Mouse (Mus musculus) retina, embryonic 14.5 days (tissue): ENCODE results near the gene Igf2bp2.

Experiments used
- DNase-seq: peaks from one replicate; pipeline ENCODE4 v3.0.0-alpha.2; 2015; ENCODE audit warnings: low spot score

The Igf2bp2 gene

DNA sequence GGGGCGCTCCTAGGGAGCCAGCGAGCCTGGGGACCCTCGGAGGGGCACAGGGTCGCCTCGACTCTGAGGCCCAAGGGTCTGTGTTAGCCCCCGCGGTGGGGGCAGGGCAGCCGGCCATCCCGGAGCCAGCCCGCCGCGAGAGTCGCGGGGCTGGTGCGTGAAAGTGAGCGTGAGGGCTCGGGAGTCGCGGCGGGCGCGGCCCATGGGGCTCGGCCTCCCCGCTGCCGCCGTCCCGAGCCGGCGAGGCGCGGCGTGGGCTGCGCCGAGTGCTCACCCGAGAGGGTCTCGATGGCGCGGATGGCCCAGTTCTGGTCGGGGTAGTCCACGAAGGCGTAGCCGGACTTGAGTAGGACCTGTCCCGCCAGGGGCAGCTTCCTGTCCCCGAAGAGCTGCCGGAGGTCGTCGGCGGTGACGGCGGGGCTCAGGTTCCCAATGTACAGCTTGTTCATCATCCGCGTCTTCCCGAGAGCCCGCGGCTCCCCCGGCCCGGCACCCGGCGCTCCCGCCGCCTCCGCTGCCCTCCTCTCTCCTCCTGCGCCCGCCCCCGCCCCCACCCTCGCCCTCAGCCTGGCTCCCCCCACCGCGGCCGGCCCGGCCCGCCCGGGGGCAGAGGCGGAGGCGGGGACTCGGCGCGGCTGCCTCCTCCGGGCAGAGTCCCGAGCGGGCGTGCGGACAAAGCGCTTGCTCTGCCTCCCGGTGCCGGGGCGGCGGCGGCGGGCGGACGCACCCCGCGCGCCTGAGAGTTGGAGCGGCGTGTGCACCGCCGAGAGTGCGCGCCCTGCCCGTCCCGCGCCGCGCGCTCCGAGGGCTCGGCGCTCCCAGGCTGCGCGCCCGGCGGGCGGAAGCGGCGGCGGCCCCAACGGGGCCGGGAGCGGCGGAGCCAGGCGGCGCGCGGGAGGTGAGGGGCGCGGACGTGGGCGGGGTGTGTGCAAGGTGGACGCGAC is at the start of gene Igf2bp2:
TSS of gene Igf2bp2 (minus strand) at position 788 of the 944 bp plus-strand sequence.
- DNase-seq, result peak; percentile 72

DNA sequence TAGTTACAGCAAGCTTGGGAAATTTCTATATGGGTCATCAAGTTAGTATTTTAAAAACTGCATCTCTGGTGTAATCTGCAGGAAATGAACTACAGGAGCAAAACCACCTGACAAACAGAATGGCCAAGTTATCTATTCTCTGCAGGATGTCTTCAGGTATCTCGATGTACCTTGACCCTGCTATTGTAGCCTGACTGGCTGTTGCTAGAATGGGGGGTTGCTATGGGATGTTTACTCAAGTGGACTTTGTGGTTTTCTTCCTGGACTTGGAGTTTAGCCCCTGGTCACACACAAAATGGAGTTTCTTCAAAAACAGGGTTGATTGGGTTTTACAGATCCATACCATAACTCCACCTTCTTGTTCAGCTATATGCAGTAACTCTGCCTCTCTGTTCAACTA is 40.4 kb upstream of the Igf2bp2 start:
- DNase-seq, result no peak

GRCm38 (mm10) chr16:22201858-22202257 is 38.8 kb upstream of the Igf2bp2 start:
- no peak for DNase-seq

DNA sequence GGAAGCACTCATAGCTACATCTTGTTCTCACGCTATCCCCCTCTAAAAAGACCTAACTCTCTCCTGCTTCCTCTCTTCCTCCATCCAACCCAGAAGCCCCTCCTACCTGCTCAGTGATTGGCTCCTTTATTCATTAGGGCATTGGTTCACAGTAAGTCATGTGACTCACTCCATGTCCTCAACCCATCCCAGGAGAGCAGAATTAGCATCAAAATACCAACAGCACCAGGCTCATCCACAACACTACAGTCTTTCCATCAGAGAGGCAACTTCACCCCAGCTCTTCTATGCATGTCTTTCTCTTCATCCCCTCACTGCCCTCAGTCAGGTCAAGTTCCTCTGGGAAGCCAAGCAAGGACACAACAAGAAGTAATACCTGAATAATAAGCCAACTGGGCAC is 37.4 kb upstream of the Igf2bp2 start:
- DNase-seq, result no peak

DNA sequence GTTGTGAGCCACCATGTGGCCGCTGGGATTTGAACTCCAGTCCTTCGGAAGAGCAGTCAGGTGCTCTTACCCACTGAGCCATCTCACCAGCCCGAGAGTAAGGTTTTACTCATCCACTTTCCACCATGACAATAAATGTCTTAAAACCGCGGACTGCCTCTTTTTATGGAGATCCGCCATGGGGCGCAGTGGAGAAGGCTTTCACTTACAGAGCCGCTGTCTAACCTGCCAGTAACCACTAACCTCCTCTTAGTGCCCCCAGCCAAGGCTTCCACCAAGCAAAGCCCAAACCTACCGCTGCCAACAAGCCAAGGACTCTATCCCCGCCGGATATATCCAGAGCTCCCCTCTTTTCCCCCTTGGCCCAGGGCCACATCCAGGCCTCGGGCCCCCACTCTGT is 24.3 kb upstream of the Igf2bp2 start:
- DNase-seq, result no peak

- no peak for DNase-seq
Measured at GRCm38 (mm10) chr16:22185411-22185810, 22.3 kb upstream of the Igf2bp2 start.

GRCm38 (mm10) chr16:22184113-22184512 is 21.0 kb upstream of the Igf2bp2 start:
- DNase-seq, result no peak

DNA sequence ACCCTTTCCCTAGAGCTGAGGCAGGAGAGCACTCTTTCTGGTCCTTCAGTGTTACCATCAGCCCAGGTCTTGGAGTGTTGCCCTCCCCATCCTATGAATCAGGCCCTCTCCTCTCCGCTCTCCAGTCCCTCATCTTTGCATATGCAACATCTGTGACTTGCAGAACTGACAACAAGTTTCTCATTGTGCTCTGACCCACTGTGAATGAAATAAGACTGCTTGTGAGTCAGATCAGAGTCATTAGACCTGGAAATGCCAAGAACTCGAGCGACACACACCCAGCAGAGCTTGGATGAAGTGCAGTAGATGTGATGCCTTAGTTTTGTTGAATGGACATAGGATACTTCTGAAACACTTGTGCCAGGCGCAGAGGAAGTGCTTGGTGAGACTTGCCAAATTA is 19.2 kb upstream of the Igf2bp2 start:
- DNase-seq, result no peak

GRCm38 (mm10) chr16:22178793-22179192 is 15.7 kb upstream of the Igf2bp2 start:
- no peak for DNase-seq

- DNase-seq, result no peak
Measured at GRCm38 (mm10) chr16:22177999-22178398, 14.9 kb upstream of the Igf2bp2 start.

DNA sequence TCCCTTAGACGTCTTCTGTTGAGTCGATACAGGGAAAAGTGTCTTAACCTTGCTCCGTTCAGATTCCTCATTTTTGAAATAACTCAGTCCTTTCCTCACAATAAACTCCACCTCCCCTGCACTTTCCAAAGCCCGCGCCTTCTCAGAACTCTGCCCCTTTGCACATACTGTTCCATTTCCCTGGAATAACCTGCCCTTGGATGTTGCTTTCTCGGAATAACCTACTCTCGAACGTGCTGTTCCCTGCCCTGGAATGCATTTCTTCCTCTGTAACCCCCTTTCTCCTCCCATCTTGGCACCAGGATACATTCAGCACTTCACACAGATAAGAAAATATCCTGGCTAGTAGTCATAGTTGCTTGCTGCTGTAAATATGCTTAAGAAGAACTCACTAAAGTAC is 5.6 kb upstream of the Igf2bp2 start:
- no peak for DNase-seq

- no peak for DNase-seq
Measured at GRCm38 (mm10) chr16:22165556-22165955, 2.5 kb upstream of the Igf2bp2 start.

- no peak for DNase-seq
Measured at GRCm38 (mm10) chr16:22164446-22164845, 1.3 kb upstream of the Igf2bp2 start.

DNA sequence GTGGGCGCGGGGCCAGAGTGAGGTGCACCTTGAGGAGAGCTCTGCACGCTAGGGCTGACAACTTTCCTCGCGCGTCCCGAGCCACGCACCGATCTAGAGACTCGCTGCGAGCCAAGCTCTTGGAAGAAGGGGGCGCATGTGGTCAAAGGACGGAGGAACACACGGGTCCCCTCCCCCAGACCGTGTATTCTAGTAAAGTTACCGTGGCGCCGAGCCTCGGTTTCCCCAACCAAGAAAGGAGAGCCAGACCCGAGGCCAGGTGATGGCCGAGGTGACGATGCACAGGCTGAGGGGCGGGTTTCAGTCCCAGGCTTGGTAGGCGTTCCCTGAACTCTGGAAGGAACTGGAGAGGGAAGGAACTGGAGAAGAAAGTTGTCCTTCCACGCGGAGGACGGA is 355 bp upstream of the Igf2bp2 start:
- no peak for DNase-seq

DNA sequence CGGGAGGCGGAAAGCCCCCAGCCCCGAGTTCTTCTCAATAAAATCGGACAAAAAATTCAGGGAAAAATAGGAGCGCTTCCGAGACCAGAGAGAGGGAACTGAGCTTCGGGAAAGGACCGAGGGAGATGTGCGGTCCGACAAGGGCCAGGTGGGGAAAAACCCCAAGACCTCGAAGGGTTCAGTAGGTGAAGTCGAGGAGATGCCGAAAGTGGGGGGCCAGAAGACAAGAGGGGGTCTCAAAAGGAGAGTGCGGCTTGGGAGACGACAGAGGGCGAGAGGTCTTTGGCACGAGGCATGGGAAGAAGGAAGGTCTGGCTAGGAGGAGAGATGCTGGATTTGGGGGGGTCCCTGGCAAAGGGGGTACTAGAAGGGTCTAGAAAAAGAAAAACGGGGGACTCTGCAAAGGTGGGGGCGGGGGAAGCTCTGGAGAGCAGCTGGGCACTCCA is 1.0 kb downstream of the Igf2bp2 start:
- DNase-seq, result no peak

- DNase-seq, result peak; percentile 77
Measured at GRCm38 (mm10) chr16:22161351-22162065, 1.6 kb downstream of the Igf2bp2 start.

DNA sequence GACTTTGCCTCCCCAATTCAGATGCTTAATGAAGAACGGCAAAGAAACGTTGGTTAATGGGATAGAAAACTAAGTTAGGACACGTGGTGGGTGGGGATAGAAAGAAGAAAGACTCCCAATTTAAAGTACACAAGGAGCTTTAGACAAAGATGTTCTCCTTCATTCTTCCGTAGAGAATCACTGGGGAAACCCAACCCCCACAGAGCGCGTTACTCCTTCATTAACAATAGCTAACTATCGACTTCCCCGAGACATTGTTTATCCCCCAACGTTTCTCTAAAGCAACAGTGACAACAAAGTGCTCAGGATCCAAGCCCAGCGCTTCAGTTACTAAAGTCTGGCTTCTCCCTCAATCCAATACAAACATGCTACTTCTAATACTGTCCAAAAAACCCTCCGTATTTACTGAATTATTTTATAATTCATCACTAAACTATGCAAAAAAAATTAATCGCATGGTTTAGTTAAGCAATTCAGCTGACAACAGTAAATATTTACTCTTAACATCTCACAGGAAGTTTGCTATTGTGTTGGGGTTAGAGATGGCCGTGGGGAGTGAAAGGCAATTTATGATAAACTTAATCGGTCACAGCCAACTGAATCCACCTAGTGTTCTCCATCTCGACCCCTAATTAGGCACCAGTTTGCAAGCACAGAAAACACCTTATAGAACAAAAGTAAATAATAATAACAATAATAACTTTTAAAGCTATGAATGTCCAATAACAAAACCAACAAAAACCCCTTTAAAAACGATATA is 2.5 kb downstream of the Igf2bp2 start:
- DNase-seq, result peak; percentile 54

- no peak for DNase-seq
Measured at GRCm38 (mm10) chr16:22152941-22153444, 10.1 kb downstream of the Igf2bp2 start.

- no peak for DNase-seq
Measured at GRCm38 (mm10) chr16:22151706-22152315, 11.3 kb downstream of the Igf2bp2 start.

- DNase-seq, result no peak
Measured at GRCm38 (mm10) chr16:22150421-22150820, 12.7 kb downstream of the Igf2bp2 start.

DNA sequence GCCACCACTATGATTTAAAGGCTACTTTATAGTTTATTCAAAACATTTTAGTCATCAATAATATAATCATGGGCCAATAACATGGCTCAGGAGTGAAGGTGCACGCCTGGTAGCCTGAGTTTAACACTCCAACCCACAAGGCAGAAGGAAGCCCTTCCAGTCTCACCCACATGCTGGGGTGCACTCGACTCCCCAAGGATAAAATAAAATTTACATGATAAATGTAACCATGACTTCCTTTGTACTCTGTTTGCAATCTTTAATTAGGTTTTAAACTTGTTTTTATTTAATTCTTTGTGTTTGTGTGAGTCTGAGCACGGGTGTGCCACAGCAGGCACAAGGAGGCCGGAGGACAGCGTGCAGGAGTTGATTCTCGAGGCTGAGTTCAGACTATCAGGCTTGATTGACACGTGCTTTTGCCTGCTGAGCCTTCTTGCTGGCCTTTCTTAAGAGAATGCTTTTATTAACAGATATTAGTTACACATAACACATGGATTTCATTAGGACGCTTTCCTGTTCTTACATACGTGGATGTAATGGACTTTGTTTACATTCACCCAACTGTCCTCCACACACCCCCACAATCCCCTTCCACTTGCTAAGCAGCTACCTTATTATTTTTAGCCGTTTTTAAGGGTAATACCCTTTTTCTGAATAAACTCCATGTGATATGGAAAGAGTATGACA is 13.3 kb downstream of the Igf2bp2 start:
- no peak for DNase-seq
